Mouse (Mus musculus) ZHBTc4 (cell line): Measurements from ENCODE around the gene Gm13289.
"Not testable (repeated sequence)": the region's sequence is repeated elsewhere in the genome, so short reads cannot be mapped to it uniquely, and the experiment has no call there.

ENCODE experiments used
- DNase-seq: peaks from one replicate; pipeline ENCODE4 v3.0.0-alpha.2; 2011; ENCODE audit warnings: low read depth, low spot score

Gm13289 gene

GRCm38 (mm10) chr4:88782335-88782734 lies 5.6 kb downstream of the Gm13289 start:
- not testable (repeated sequence) for DNase-seq

DNA sequence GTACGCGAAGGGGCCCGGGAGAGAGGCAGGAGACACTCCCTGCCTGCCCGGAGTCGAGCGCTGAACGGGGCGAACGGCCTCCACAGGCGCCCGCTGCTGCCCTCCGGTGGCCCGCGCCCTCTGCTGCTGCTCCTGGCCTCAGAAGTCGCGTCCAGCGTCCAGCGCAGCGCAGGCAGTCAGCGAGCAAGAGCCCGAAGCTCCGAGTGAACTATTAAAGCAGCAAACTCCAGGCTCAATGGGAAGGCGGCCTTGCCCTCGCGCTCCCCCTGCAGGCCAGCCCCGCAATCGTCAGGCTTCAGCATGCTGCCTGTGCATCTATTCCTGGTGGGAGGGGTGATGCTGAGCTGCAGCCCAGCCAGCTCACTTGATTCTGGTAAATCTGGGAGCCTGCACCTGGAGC lies 8.7 kb downstream of the Gm13289 start, which contains the start of gene Gm13276:
Gm13276 (plus strand) TSS at position 301 of the 400 bp plus-strand sequence.
- not testable (repeated sequence) for DNase-seq

- DNase-seq: not testable (repeated sequence)
These were observed 11.7 kb downstream of the Gm13289 start, which contains the start of gene Gm13277 for GRCm38 (mm10) chr4:88788402-88788801. Gene Gm13277, plus strand, starts transcription at chr4:88788632.

GRCm38 (mm10) chr4:88791250-88791649 lies 14.5 kb downstream of the Gm13289 start, which contains the start of gene Gm13278:
Gene Gm13278, plus strand, starts transcription at chr4:88791550.
- not testable (repeated sequence) for DNase-seq

DNA sequence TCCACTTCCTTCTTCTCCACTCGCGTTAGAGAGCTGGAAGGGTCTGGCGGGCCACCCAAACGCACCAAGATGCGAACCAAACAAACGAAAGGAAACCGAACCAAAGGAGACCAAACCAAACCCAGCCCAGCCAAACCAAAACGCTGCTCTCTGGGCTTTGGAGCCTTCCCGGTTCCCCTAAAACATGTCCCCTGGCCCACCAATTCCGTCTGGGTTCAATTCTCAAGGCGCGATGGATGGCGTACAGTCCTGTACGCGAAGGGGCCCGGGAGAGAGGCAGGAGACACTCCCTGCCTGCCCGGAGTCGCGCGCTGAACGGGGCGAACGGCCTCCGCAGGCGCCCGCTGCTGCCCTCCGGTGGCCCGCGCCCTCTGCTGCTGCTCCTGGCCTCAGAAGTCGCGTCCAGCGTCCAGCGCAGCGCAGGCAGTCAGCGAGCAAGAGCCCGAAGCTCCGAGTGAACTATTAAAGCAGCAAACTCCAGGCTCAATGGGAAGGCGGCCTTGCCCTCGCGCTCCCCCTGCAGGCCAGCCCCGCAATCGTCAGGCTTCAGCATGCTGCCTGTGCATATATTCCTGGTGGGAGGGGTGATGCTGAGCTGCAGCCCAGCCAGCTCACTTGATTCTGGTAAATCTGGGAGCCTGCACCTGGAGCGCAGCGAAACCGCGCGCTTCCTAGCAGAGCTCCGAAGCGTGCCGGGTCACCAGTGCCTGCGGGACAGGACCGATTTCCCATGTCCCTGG lies 17.4 kb downstream of the Gm13289 start, which contains the start of gene Gm13275:
Gm13275 (plus strand) TSS at position 552 of the 740 bp plus-strand sequence.
- not testable (repeated sequence) for DNase-seq

DNA sequence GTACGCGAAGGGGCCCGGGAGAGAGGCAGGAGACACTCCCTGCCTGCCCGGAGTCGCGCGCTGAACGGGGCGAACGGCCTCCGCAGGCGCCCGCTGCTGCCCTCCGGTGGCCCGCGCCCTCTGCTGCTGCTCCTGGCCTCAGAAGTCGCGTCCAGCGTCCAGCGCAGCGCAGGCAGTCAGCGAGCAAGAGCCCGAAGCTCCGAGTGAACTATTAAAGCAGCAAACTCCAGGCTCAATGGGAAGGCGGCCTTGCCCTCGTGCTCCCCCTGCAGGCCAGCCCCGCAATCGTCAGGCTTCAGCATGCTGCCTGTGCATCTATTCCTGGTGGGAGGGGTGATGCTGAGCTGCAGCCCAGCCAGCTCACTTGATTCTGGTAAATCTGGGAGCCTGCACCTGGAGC lies 20.4 kb downstream of the Gm13289 start, which contains the start of gene Gm13279:
Gm13279 (plus strand) TSS at position 301 of the 400 bp plus-strand sequence.
- not testable (repeated sequence) for DNase-seq

- DNase-seq: not testable (repeated sequence)
These were observed 22.6 kb downstream of the Gm13289 start, which contains the start of gene Gm13285 for GRCm38 (mm10) chr4:88799365-88799764. Gene Gm13285, plus strand, starts transcription at chr4:88799665.

GRCm38 (mm10) chr4:88802954-88803353 lies 26.2 kb downstream of the Gm13289 start, which contains the start of gene Gm13287:
Gene Gm13287, plus strand, starts transcription at chr4:88803254.
- DNase-seq: not testable (repeated sequence)

DNA sequence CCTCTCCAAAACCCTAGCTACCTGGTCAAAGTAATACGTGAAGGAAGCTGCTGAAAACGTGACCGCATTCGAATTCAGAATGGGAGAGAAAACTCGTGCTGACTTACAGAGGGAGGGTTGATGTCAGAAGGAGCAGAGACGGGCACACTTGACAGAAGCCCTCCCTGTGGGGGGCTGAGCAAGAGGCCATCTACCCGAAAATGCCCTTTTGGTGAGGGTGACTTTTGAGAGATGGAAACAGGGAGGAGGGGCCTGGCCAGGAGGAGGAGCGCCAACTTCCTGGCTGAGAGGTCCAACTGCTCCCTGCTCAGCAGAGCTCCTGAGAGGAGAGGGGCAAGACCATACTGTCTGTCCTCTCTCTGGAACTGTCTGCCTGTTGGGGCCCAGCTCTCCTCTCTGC lies 28.5 kb downstream of the Gm13289 start, which contains the start of gene Gm13288:
Gm13288 (plus strand) TSS at position 301 of the 400 bp plus-strand sequence.
- DNase-seq: not testable (repeated sequence)

- DNase-seq: not testable (repeated sequence)
These were observed 29.0 kb downstream of the Gm13289 start for GRCm38 (mm10) chr4:88805761-88806160.

GRCm38 (mm10) chr4:88815928-88816327 lies 39.2 kb downstream of the Gm13289 start, which contains the start of gene Ifna7:
Gene Ifna7, plus strand, starts transcription at chr4:88816228.
- DNase-seq: no peak

DNA sequence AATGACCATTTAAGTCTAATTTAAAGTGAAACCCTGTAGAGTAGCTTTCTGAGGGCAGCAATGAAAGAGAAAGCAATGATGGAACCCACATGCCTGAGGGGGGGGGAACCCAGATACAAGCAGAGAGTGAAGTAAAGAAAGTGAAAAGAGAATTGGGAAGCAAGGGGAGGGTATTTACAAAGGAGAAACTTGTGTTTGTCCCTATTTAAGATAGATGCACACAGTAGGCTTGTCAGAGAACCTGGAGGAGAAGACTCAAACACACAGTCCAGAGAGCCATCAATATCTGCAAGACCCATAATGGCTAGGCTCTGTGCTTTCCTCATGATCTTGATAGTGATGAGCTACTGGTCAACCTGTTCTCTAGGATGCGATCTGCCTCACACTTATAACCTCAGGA lies 42.9 kb downstream of the Gm13289 start, which contains the start of gene Ifna11:
Ifna11 (plus strand) TSS at position 301 of the 400 bp plus-strand sequence.
- no peak for DNase-seq

- DNase-seq: no peak
These were observed 46.3 kb downstream of the Gm13289 start for GRCm38 (mm10) chr4:88822995-88823394.
